Mouse (Mus musculus) adrenal gland, postnatal 4 days (tissue): ENCODE results near the gene Zeb2. TPM values are rescaled to one million over a fixed set of nuclear protein-coding genes. Genes with fewer than 3 reads are reported as not detected.

Experiments
- DNase-seq, 2 experiments: peaks; one replicate each; pipeline ENCODE4 v3.0.0; 2021 to 2022; ENCODE audit warnings: low spot score in 2 of 2, mixed read lengths in 2 of 2
- total RNA-seq, 2 experiments: library from RNA; stranded (reverse); gene quantifications; 2 replicates each; pipeline ENCODE4 v1.2.3; 2021

The Zeb2 gene
- total RNA-seq, 2 experiments from 2014 or later = 169 to 173 TPM

GRCm38 (mm10) chr2:45099081-45099480 lies 18.1 kb downstream of the Zeb2 start:
- no peak for DNase-seq

GRCm38 (mm10) chr2:45097969-45098368 lies 19.2 kb downstream of the Zeb2 start:
- no peak for DNase-seq

- DNase-seq = no peak
Measured at GRCm38 (mm10) chr2:45096638-45097247, 20.5 kb downstream of the Zeb2 start.

GRCm38 (mm10) chr2:45095825-45096224 lies 21.4 kb downstream of the Zeb2 start:
- DNase-seq = no peak

- DNase-seq = no peak
Measured at GRCm38 (mm10) chr2:45094371-45094967, 22.7 kb downstream of the Zeb2 start.

GRCm38 (mm10) chr2:45093479-45093878 lies 23.7 kb downstream of the Zeb2 start:
- DNase-seq = no peak

GRCm38 (mm10) chr2:45092654-45093053 lies 24.5 kb downstream of the Zeb2 start:
- DNase-seq = no peak

- no peak for DNase-seq
Measured at GRCm38 (mm10) chr2:45090529-45091297, 26.5 kb downstream of the Zeb2 start.

- DNase-seq = no peak
Measured at GRCm38 (mm10) chr2:45089251-45089530, 28.0 kb downstream of the Zeb2 start.

- DNase-seq = no peak
Measured at GRCm38 (mm10) chr2:45088435-45089250, 28.6 kb downstream of the Zeb2 start.

GRCm38 (mm10) chr2:45087208-45087607 lies 30.0 kb downstream of the Zeb2 start:
- no peak for DNase-seq

- no peak for DNase-seq
Measured at GRCm38 (mm10) chr2:45085653-45086052, 31.5 kb downstream of the Zeb2 start.

- DNase-seq = no peak
Measured at GRCm38 (mm10) chr2:45083042-45083441, 34.2 kb downstream of the Zeb2 start.

GRCm38 (mm10) chr2:45081559-45081958 lies 35.6 kb downstream of the Zeb2 start:
- no peak for DNase-seq

- no peak for DNase-seq
Measured at GRCm38 (mm10) chr2:45077938-45078487, 39.2 kb downstream of the Zeb2 start.

- no peak for DNase-seq
Measured at GRCm38 (mm10) chr2:45077383-45077782, 39.8 kb downstream of the Zeb2 start.

GRCm38 (mm10) chr2:45073025-45073424 lies 44.2 kb downstream of the Zeb2 start:
- no peak for DNase-seq

- no peak for DNase-seq
Measured at GRCm38 (mm10) chr2:45071296-45071695, 45.9 kb downstream of the Zeb2 start.

- DNase-seq = no peak
Measured at GRCm38 (mm10) chr2:45070612-45071276, 46.5 kb downstream of the Zeb2 start.

GRCm38 (mm10) chr2:45068792-45069550 lies 48.2 kb downstream of the Zeb2 start:
- DNase-seq = no peak
